Mouse (Mus musculus) limb, embryonic 15.5 days (tissue): ENCODE measurements around the gene Cavin1. TPM values are rescaled to one million over a fixed set of nuclear protein-coding genes. Genes with fewer than 3 reads are reported as not detected.

Experiments
- polyA plus RNA-seq: library from polyadenylated mRNA; unstranded; fragments of >200 nt; fragmentation: Nextera tagmentation; extraction: Ambion mirVana; gene quantifications from 2 replicates; pipeline ENCODE4 v1.2.1, GENCODE M21; 2015

Cavin1 gene
- polyA plus RNA-seq, 1 experiment from 2014 or later: 368 TPM

Other genes with a start within 250 kb of the Cavin1 start
- gene Rab5c, start 232.7 kb downstream of the Cavin1 start, polyA plus RNA-seq: 19.7 and 30.8 TPM in 2 replicates
- gene Kcnh4, start 210.9 kb downstream of the Cavin1 start, polyA plus RNA-seq: not detected in 2 replicates
- gene Hcrt, start 208.0 kb downstream of the Cavin1 start, polyA plus RNA-seq: not detected in 2 replicates
- gene Ghdc, start 199.9 kb downstream of the Cavin1 start, polyA plus RNA-seq: 7.5 and 8.2 TPM in 2 replicates
- 23.4 and 25.5 TPM in 2 replicates for gene Stat5b, start 120.2 kb downstream of the Cavin1 start, polyA plus RNA-seq
- gene Stat5a, start 111.5 kb downstream of the Cavin1 start, polyA plus RNA-seq: 9.4 and 12.0 TPM in 2 replicates
- gene Stat3, start 31.3 kb downstream of the Cavin1 start, polyA plus RNA-seq: 72.9 and 85.2 TPM in 2 replicates
- gene Atp6v0a1, start 38.6 kb upstream of the Cavin1 start, polyA plus RNA-seq: 39.5 and 43.6 TPM in 2 replicates
- 12.7 and 16.4 TPM in 2 replicates for gene Naglu, start 99.1 kb upstream of the Cavin1 start, polyA plus RNA-seq
- gene Hsd17b1, start 107.5 kb upstream of the Cavin1 start, polyA plus RNA-seq: 0.14 TPM in 1 of 2 replicates, not detected in the other
- 40.3 TPM in 2 replicates for gene Coasy, start 111.7 kb upstream of the Cavin1 start, polyA plus RNA-seq
- 51.7 and 53.8 TPM in 2 replicates for gene Mlx, start 116.4 kb upstream of the Cavin1 start, polyA plus RNA-seq
- gene Psmc3ip, start 124.5 kb upstream of the Cavin1 start, polyA plus RNA-seq: 27.4 and 28.0 TPM in 2 replicates
- gene Retreg3, start 149.0 kb upstream of the Cavin1 start, polyA plus RNA-seq: 20.6 and 28.0 TPM in 2 replicates
- gene Tubg1, start 149.1 kb upstream of the Cavin1 start, polyA plus RNA-seq: 62.7 and 65.6 TPM in 2 replicates
- gene Tubg2, start 185.0 kb upstream of the Cavin1 start, polyA plus RNA-seq: 5.7 and 6.8 TPM in 2 replicates
- 1.2 and 1.4 TPM in 2 replicates for gene Cntnap1, start 199.6 kb upstream of the Cavin1 start, polyA plus RNA-seq
- gene Plekhh3, start 200.5 kb upstream of the Cavin1 start, polyA plus RNA-seq: 21.7 and 22.1 TPM in 2 replicates
- 0.14 and 0.36 TPM in 2 replicates for gene Ccr10, start 204.6 kb upstream of the Cavin1 start, polyA plus RNA-seq